Mouse (Mus musculus) liver, embryonic 14.5 days (tissue): Measurements from ENCODE around the gene Ttc39d.

Experiments used
- CTCF ChIP-seq: IDR thresholded peaks from 2 replicates; pipeline ENCODE4 v1.5.1; 2016; ENCODE audit warnings: antibody characterized with exemption, low read depth, control low read depth
- EP300 ChIP-seq: IDR thresholded peaks from 2 replicates; pipeline ENCODE4 v1.6.1; 2016; ENCODE audit warnings: antibody characterized with exemption, low read depth

DNA sequence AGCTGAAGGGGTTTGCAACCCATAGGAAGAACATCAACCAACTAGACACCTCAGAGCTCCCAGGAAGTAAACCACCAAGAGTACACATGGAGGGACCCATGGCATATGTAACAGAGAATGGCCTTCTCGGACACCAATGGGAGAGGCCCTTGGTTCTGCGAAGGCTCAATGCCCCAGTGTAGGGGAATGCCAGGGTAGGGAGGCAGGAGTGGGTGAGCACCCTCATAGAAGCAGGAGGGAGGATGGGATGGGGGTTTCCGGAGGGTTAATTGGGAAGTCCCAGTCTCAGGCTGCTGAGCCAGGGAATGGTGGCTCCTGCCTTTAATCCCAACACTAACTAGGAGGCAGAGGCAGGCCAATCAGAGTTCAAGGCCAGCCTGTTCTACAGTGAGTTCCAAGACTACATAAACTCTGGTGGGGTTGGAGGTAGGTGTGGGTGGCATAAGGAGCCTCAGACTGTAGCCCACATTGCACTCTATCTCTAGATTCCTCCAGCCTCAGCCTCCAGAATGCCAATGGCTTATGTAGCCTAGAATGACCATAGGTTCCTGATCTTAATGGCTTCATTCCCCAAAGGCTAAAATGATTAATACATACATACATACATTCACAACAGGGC is 8.0 kb upstream of the Ttc39d start:
- TF ChIP-seq CTCF (no peak), EP300 (no peak)
